Mouse (Mus musculus) frontal cortex, adult 2 months (tissue): ENCODE measurements around the gene Ywhab. TPM values are rescaled to one million over a fixed set of nuclear protein-coding genes. Genes with fewer than 3 reads are reported as not detected.

Experiments used
- DNase-seq, 2 experiments: peaks; one replicate each; pipeline ENCODE4 v3.0.0; 2022; ENCODE audit warnings: low spot score in 1 of 2; ENCODE audit errors: extremely low spot score in 1 of 2
- polyA plus RNA-seq: library from polyadenylated mRNA; depleted of rRNA; stranded (reverse); fragments of >200 nt; gene quantifications from 2 replicates; pipeline ENCODE4 v1.2.3, GENCODE M21; 2012; rRNA removed

The Ywhab gene
- 291 and 293 TPM in 2 replicates for polyA plus RNA-seq

GRCm38 (mm10) chr2:163994654-163994976 is at the start of gene Ywhab:
TSS of gene Ywhab (plus strand) at chr2:163994960.
- no peak for DNase-seq

- peak in 1 of 2 experiments; percentile 55 for DNase-seq
These were observed 48.5 kb upstream of the Ywhab start for GRCm38 (mm10) chr2:163946221-163946620.

- no peak for DNase-seq
These were observed 46.8 kb upstream of the Ywhab start for GRCm38 (mm10) chr2:163947976-163948375.

- peak; percentile 38 to 86 for DNase-seq
These were observed 43.0 kb upstream of the Ywhab start for GRCm38 (mm10) chr2:163951770-163952169.

GRCm38 (mm10) chr2:163953622-163954310 is 41.0 kb upstream of the Ywhab start:
- no peak for DNase-seq

GRCm38 (mm10) chr2:163964606-163965560 is 29.9 kb upstream of the Ywhab start:
- no peak for DNase-seq

GRCm38 (mm10) chr2:163965706-163966105 is 29.1 kb upstream of the Ywhab start:
- no peak for DNase-seq

- DNase-seq, result peak in 1 of 2 experiments; percentile 86
These were observed 26.2 kb upstream of the Ywhab start for GRCm38 (mm10) chr2:163968581-163968980.

- DNase-seq, result no peak
These were observed 24.4 kb upstream of the Ywhab start for GRCm38 (mm10) chr2:163970326-163970725.

GRCm38 (mm10) chr2:163974056-163974455 is 20.7 kb upstream of the Ywhab start:
- DNase-seq, result no peak

- no peak for DNase-seq
These were observed 18.3 kb upstream of the Ywhab start for GRCm38 (mm10) chr2:163976448-163976847.

GRCm38 (mm10) chr2:163987233-163987632 is 7.5 kb upstream of the Ywhab start:
- DNase-seq, result no peak

GRCm38 (mm10) chr2:163992871-163993270 is 1.9 kb upstream of the Ywhab start:
- DNase-seq, result no peak

- DNase-seq, result peak; percentile 91 to 95
These were observed 460 bp downstream of the Ywhab start for GRCm38 (mm10) chr2:163994977-163995862.

- no peak for DNase-seq
These were observed 1.5 kb downstream of the Ywhab start for GRCm38 (mm10) chr2:163996275-163996674.

GRCm38 (mm10) chr2:163996899-163997298 is 2.1 kb downstream of the Ywhab start:
- DNase-seq, result no peak

- no peak for DNase-seq
These were observed 4.2 kb downstream of the Ywhab start for GRCm38 (mm10) chr2:163998981-163999380.

- DNase-seq, result peak; percentile 48 to 72
These were observed 7.9 kb downstream of the Ywhab start for GRCm38 (mm10) chr2:164002637-164003036.

GRCm38 (mm10) chr2:164004503-164004902 is 9.7 kb downstream of the Ywhab start:
- no peak for DNase-seq

- no peak for DNase-seq
These were observed 12.2 kb downstream of the Ywhab start for GRCm38 (mm10) chr2:164006932-164007331.

- DNase-seq, result no peak
These were observed 12.8 kb downstream of the Ywhab start for GRCm38 (mm10) chr2:164007547-164007946.
